Comparison of ENCODE assay signal across 8 mouse cellular contexts in the genomic region with DNA sequence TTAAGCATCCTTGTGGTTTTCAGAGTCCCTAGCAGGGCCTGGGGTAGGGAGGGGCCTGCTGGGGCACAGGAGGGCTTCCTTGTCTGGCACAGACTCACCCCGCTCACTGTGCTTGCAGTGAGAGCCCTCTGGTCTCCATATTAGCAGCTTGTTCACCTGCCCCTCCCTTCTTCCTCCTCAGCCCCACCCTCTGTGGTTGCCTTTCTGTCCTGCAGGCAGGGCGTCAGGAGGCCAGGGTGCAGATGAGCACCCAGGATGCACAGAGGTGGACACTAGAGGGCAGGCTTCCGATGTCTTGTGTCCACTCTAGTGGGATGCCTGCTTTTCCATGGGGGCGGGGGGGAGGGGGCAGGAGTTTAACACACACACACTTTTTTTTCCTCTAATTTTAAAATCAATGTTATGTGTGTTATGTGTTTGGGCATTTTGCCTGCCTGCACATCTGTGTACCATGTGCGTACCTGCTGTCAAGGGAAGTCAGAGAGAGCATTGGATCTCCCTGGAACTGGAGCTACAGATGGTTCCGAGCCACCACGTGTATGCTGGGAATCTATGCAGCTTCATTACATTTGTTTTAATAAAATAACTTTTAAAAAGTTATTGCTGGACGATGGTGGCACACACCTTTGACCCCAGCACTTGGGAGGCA. TPM values are rescaled to one million over a fixed set of nuclear protein-coding genes. Genes with fewer than 3 reads are reported as not detected.
DNase-seq lines count a peak whose midpoint lies in the region; ATAC-seq and TF ChIP-seq lines count a peak whose summit lies in the region.

No protein-coding gene starts in this region.

- peaks cover 9% of the 10 kb centered on the region; the same call in 1 of the 2 replicates for H3K36me3 ChIP-seq in hindbrain, embryonic 10.5 days
- H3K36me3 ChIP-seq in hindbrain, embryonic 12.5 days: 0 out of 2 replicates have a peak, but pooled peaks cover 5% of the 10 kb centered on the region
- peaks cover 40% of the 10 kb centered on the region for H3K36me3 ChIP-seq in G1E (replicated peaks)

- H3K4me1 ChIP-seq in hindbrain, embryonic 10.5 days (replicated peaks): peaks cover 19% of the 10 kb centered on the region
- peaks cover 6% of the 10 kb centered on the region; the same call in 1 of the 2 replicates for H3K4me1 ChIP-seq in hindbrain, embryonic 12.5 days
- peaks cover 40% of the 10 kb centered on the region for H3K4me1 ChIP-seq in G1E (ENCODE audit: insufficient read depth, low read depth, low read length)

- H3K4me3 ChIP-seq in hindbrain, embryonic 10.5 days: no peak overlapping the region
- no peak overlapping the region for H3K4me3 ChIP-seq in hindbrain, embryonic 12.5 days
- peak overlapping the region; percentile 53; the same call in 1 of the 2 replicates for H3K4me3 ChIP-seq in G1E (ENCODE audit: low read depth, low read length)

- no peak for ATAC-seq in hindbrain, embryonic 12.5 days (ENCODE audit: low FRiP score)
- peak; percentile 81 for ATAC-seq in G1E (ENCODE audit: extremely low read depth, insufficient number of reproducible peaks, low FRiP score, poor library complexity, severe bottlenecking)
- ATAC-seq in megakaryocyte progenitor cell, adult 5-6 weeks (replicated peaks; ENCODE audit: poor library complexity): peak; percentile 84

- no peak for DNase-seq in hindbrain, embryonic 10.5 days (ENCODE audit: low spot score)
- DNase-seq in G1E (ENCODE audit: low spot score) (peak; percentile 79), adipocyte (ENCODE audit: low spot score) (no peak)
- DNase-seq in embryo, embryonic 11 days: peak; percentile 69
- peak; percentile 55 to 68 for DNase-seq in kidney, postnatal 25 days
- DNase-seq in gastrocnemius, postnatal 10 days: no peak

- no peak overlapping the region for H3K4me2 ChIP-seq in hindbrain, embryonic 12.5 days (replicated peaks)

- no peak overlapping the region for H3K9ac ChIP-seq in hindbrain, embryonic 12.5 days

- H3K9me3 ChIP-seq in hindbrain, embryonic 10.5 days: no peaks in the 10 kb centered on the region
- H3K9me3 ChIP-seq in hindbrain, embryonic 12.5 days (replicated peaks): no peaks in the 10 kb centered on the region
- no peaks in the 10 kb centered on the region for H3K9me3 ChIP-seq in G1E (replicated peaks)

- peak overlapping the region; percentile 29; the same call in 1 of the 2 replicates for H3K27ac ChIP-seq in hindbrain, embryonic 10.5 days
- no peak overlapping the region for H3K27ac ChIP-seq in hindbrain, embryonic 12.5 days

- 46% methylated on average over 8 of the region's 8 CpGs for WGBS in hindbrain, embryonic 10.5 days
- WGBS in hindbrain, embryonic 12.5 days: 44% methylated on average over 8 of the region's 8 CpGs

- no peaks in the 10 kb centered on the region for H3K27me3 ChIP-seq in hindbrain, embryonic 10.5 days (ENCODE audit: insufficient read depth, poor library complexity, severe bottlenecking)
- H3K27me3 ChIP-seq in hindbrain, embryonic 12.5 days: 0 out of 2 replicates have a peak, but pooled peaks cover 4% of the 10 kb centered on the region
- H3K27me3 ChIP-seq in G1E (ENCODE audit: insufficient read depth, low read length): no peaks in the 10 kb centered on the region

- peak; percentile 48 for TF ChIP-seq CTCF in G1E (IDR thresholded peaks at IDR 0.05; ENCODE audit: low read depth, low read length)

RNA-seq across cellular contexts. Expression of a gene that starts 2.0 kb away (rescaled TPM):
- 12.7 and 14.1 TPM in 2 replicates for polyA plus RNA-seq in hindbrain, embryonic 10.5 days (2016; fragmentation: Nextera tagmentation; extraction: Ambion mirVana)
- polyA plus RNA-seq in hindbrain, embryonic 12.5 days (2016; fragmentation: Nextera tagmentation; extraction: Ambion mirVana): 13.5 and 14.3 TPM in 2 replicates
- total RNA-seq in G1E (2014; fragmentation: Nextera tagmentation) (18.3 and 20.2 TPM in 2 replicates), G1E (2017) (16.8 and 19.8 TPM in 2 replicates)
- 36.6 and 39.2 TPM in 2 replicates for polyA plus RNA-seq in G1E (2012)
- 7.9 and 9.4 TPM in 2 replicates for total RNA-seq in megakaryocyte progenitor cell, adult 5-6 weeks (2015)
- total RNA-seq in megakaryocyte progenitor cell, adult 5-6 weeks (2017): 19.0 and 24.4 TPM in 2 replicates
- total RNA-seq in gastrocnemius, postnatal 10 days (2021): 10 to 100 TPM; 59.7 to 66.0 TPM

RNA-seq across cellular contexts. Expression of a gene that starts 14.6 kb away (rescaled TPM):
- 19.8 and 21.0 TPM in 2 replicates for polyA plus RNA-seq in hindbrain, embryonic 10.5 days (2016; fragmentation: Nextera tagmentation; extraction: Ambion mirVana)
- 21.5 and 22.9 TPM in 2 replicates for polyA plus RNA-seq in hindbrain, embryonic 12.5 days (2016; fragmentation: Nextera tagmentation; extraction: Ambion mirVana)
- 15.4 and 25.2 TPM in 2 replicates for total RNA-seq in G1E (2014; fragmentation: Nextera tagmentation)
- total RNA-seq in G1E (2017): 6.7 and 8.1 TPM in 2 replicates
- polyA plus RNA-seq in G1E (2012): 20.8 and 24.4 TPM in 2 replicates
- 26.2 and 33.1 TPM in 2 replicates for total RNA-seq in megakaryocyte progenitor cell, adult 5-6 weeks (2015)
- total RNA-seq in megakaryocyte progenitor cell, adult 5-6 weeks (2017): 38.7 and 40.4 TPM in 2 replicates
- total RNA-seq in gastrocnemius, postnatal 10 days (2021): 10 to 100 TPM; 31.7 to 42.6 TPM

RNA-seq across cellular contexts. Expression of a gene that starts 20.0 kb away (rescaled TPM):
- polyA plus RNA-seq in hindbrain, embryonic 10.5 days (2016; fragmentation: Nextera tagmentation; extraction: Ambion mirVana): 26.9 and 37.6 TPM in 2 replicates
- polyA plus RNA-seq in hindbrain, embryonic 12.5 days (2016; fragmentation: Nextera tagmentation; extraction: Ambion mirVana): 40.4 and 43.2 TPM in 2 replicates
- not detected in 2 replicates for total RNA-seq in G1E (2014; fragmentation: Nextera tagmentation)
- 0.44 and 0.58 TPM in 2 replicates for total RNA-seq in G1E (2017)
- polyA plus RNA-seq in G1E (2012): 0.42 and 0.56 TPM in 2 replicates
- 0.12 and 1.8 TPM in 2 replicates for total RNA-seq in megakaryocyte progenitor cell, adult 5-6 weeks (2015)
- total RNA-seq in megakaryocyte progenitor cell, adult 5-6 weeks (2017): 0.12 and 0.14 TPM in 2 replicates
- total RNA-seq in gastrocnemius, postnatal 10 days (2021): 1,000 to 10,000 TPM; 1,275 to 1,593 TPM

RNA-seq across cellular contexts. Expression of a gene that starts 26.1 kb away (rescaled TPM):
- 0.11 and 0.39 TPM in 2 replicates for polyA plus RNA-seq in hindbrain, embryonic 10.5 days (2016; fragmentation: Nextera tagmentation; extraction: Ambion mirVana)
- polyA plus RNA-seq in hindbrain, embryonic 12.5 days (2016; fragmentation: Nextera tagmentation; extraction: Ambion mirVana): 0.31 and 0.56 TPM in 2 replicates
- total RNA-seq in G1E (2014; fragmentation: Nextera tagmentation) (not detected in 2 replicates), G1E (2017) (0.11 TPM in 1 of 2 replicates, not detected in the other)
- not detected in 2 replicates for polyA plus RNA-seq in G1E (2012)
- total RNA-seq in megakaryocyte progenitor cell, adult 5-6 weeks (2015): not detected in 2 replicates
- not detected in 2 replicates for total RNA-seq in megakaryocyte progenitor cell, adult 5-6 weeks (2017)
- total RNA-seq in gastrocnemius, postnatal 10 days (2021): not detected

RNA-seq across cellular contexts. Expression of a gene that starts 26.9 kb away (rescaled TPM):
- 1.6 and 2.5 TPM in 2 replicates for polyA plus RNA-seq in hindbrain, embryonic 10.5 days (2016; fragmentation: Nextera tagmentation; extraction: Ambion mirVana)
- polyA plus RNA-seq in hindbrain, embryonic 12.5 days (2016; fragmentation: Nextera tagmentation; extraction: Ambion mirVana): 4.2 and 5.0 TPM in 2 replicates
- total RNA-seq in G1E (2014; fragmentation: Nextera tagmentation) (1.0 TPM in 1 of 2 replicates, not detected in the other), G1E (2017) (0.71 and 1.0 TPM in 2 replicates)
- polyA plus RNA-seq in G1E (2012): 0.11 and 0.13 TPM in 2 replicates
- total RNA-seq in megakaryocyte progenitor cell, adult 5-6 weeks (2015): not detected in 2 replicates
- not detected in 2 replicates for total RNA-seq in megakaryocyte progenitor cell, adult 5-6 weeks (2017)
- not detected for total RNA-seq in gastrocnemius, postnatal 10 days (2021)

Comparison
In these comparisons a context has a peak if more than half of its experiments do, and no peak if none do; other contexts are left out.
1. DNase-seq: peak in G1E (single experiment), embryo, embryonic 11 days (single experiment) and kidney, postnatal 25 days (2 of 2); none in hindbrain, embryonic 10.5 days (single experiment), adipocyte (single experiment) and gastrocnemius, postnatal 10 days (single experiment).
2. RNA of a gene that starts 20.0 kb away (total RNA-seq): 1,275 to 1,593 TPM in gastrocnemius, postnatal 10 days; 0.12 to 1.8 TPM in megakaryocyte progenitor cell, adult 5-6 weeks and 0.44 to 0.58 TPM in G1E; every median in the first group is over 100 times any median in the second.